Mouse (Mus musculus): ENCODE results near the gene Gm26566. TPM values are rescaled to one million over a fixed set of nuclear protein-coding genes. Genes with fewer than 3 reads are reported as not detected.
A peak's percentile ranks its signal among the peaks of the same experiment; 100 is the strongest.

Gm26566 gene
- polyA plus RNA-seq, 1 experiment = not detected

DNA sequence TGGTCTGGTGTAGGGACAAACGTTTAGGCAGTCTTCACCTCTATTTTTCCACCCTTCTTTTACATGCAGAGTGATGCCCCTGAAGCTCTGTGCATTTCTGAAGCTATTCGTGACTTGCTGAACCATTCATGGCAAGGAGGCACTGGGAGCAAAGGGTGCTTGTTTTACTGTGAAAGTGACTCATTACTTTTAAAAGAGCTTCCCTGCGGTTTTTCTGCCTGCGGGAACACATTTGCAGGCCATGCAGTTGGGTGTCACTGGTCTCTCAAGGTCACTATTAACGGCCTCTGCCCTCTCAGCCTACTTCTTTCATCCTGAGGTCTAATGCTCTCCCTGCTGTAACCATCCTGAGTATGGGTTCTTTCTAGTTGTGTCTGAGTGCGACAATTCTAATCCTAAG lies 24.5 kb upstream of the Gm26566 start:
- H3K4me3 ChIP-seq (ENCODE audit: insufficient read depth, low read length) = no peak overlapping the region
- H3K4me1 ChIP-seq (ENCODE audit: control insufficient read depth, insufficient read depth, low read length) = no peaks in the 10 kb centered on the region
- no peak for TF ChIP-seq POLR2A (IDR thresholded peaks at IDR 0.05; ENCODE audit: low read depth, low read length)
- no peak for TF ChIP-seq CTCF (IDR thresholded peaks at IDR 0.05; ENCODE audit: borderline replicate concordance, insufficient read depth, low read length)
- no peak overlapping the region for H3K27ac ChIP-seq (ENCODE audit: insufficient read depth, low read length)

DNA sequence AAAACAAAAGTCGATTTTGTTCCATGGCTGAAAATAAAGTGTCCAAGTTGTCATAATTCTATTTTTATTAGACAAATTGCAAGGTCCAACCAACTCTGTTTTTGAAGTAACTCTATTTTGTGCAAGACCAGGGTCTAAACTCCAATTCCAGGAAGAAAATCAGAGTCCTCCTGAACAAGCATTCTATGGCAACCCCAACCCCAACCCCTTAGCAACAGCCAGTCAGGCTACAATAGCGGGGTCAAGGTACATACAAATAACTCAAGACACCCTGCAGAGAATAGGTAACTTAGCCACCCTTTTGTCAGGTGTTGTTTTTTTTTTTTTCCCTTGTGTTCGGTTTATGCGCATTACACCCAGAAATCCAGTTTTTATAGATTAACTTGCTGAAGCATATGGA lies 23.9 kb upstream of the Gm26566 start:
- no peak overlapping the region for H3K4me3 ChIP-seq (ENCODE audit: insufficient read depth, low read length)
- H3K4me1 ChIP-seq (ENCODE audit: control insufficient read depth, insufficient read depth, low read length) = no peaks in the 10 kb centered on the region
- TF ChIP-seq CTCF (IDR thresholded peaks at IDR 0.05; ENCODE audit: borderline replicate concordance, insufficient read depth, low read length) = no peak
- no peak for TF ChIP-seq POLR2A (IDR thresholded peaks at IDR 0.05; ENCODE audit: low read depth, low read length)

DNA sequence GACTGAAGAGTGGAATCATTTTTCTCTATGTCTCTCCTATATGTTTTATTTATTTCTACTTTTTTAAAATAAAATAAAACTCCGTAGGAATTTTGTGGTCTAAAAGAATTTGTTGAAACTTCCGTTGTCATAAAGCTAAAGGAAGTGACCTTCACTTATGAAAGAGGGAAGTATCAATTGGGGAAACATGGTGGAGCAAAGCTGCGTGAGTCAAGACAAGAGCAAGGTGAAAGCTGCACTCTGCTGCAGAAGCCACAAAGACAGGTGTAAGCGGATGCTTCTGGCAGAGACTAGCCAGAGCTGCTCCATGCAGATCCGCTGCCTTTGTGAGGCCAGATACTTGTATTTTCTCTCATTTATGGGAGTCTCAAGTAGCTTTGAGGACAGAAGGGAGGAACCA lies 22.8 kb upstream of the Gm26566 start:
- Histone ChIP-seq H3K27ac (ENCODE audit: insufficient read depth, low read length) (no peak overlapping the region), H3K4me1 (ENCODE audit: control insufficient read depth, insufficient read depth, low read length) (no peaks in the 10 kb centered on the region), H3K4me3 (ENCODE audit: insufficient read depth, low read length) (no peak overlapping the region)
- TF ChIP-seq POLR2A (IDR thresholded peaks at IDR 0.05; ENCODE audit: low read depth, low read length) = no peak
- no peak for TF ChIP-seq CTCF (IDR thresholded peaks at IDR 0.05; ENCODE audit: borderline replicate concordance, insufficient read depth, low read length)

More for the DNA sequence above, 23.9 kb upstream of the Gm26566 start:
- no peak overlapping the region for H3K27ac ChIP-seq (ENCODE audit: insufficient read depth, low read length)

DNA sequence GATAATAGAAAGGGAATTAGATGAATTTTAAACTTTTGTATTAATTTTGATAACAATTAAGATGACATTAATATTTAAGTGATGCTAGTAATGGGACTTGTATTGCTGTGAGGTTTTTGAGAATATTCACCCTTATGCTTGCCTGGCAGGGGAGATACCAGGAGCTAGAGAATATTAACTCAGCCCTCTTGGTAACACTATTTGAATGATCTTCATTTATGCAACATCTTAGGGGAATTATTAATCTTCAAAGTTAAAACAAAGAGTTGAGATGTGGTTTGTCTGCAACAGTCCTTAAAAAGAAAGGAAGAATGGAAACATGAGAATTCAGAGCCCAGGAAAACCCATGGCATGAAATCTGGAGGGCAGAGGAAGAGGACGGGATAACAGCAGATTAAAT lies 22.3 kb upstream of the Gm26566 start:
- TF ChIP-seq POLR2A (IDR thresholded peaks at IDR 0.05; ENCODE audit: low read depth, low read length) (no peak), CTCF (IDR thresholded peaks at IDR 0.05; ENCODE audit: borderline replicate concordance, insufficient read depth, low read length) (no peak)
- Histone ChIP-seq H3K27ac (ENCODE audit: insufficient read depth, low read length) (no peak overlapping the region), H3K4me1 (ENCODE audit: control insufficient read depth, insufficient read depth, low read length) (no peaks in the 10 kb centered on the region), H3K4me3 (ENCODE audit: insufficient read depth, low read length) (no peak overlapping the region)

DNA sequence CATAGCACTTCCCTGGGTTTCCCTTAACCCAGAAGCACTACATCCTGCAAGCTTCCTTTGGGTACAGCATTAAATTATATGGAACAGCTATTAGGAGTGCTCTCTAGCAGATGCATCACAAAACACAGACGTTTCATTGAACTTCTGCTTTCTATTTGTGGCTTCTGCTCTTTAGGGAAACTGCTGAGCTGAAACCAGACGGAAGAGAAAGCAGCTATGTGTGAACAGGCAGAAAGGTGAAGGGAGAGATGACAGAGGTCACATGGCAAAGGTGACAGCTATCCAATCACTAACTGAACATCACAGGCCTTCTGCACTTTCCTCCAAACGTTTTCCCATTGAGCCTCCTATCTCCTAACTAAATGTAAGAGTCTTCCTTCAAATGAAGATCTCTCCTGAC lies 15.7 kb upstream of the Gm26566 start:
- no peak for TF ChIP-seq CTCF (IDR thresholded peaks at IDR 0.05; ENCODE audit: borderline replicate concordance, insufficient read depth, low read length)
- H3K27ac ChIP-seq (ENCODE audit: insufficient read depth, low read length) = no peak overlapping the region
- H3K4me1 ChIP-seq (ENCODE audit: control insufficient read depth, insufficient read depth, low read length) = no peaks in the 10 kb centered on the region
- H3K4me3 ChIP-seq (ENCODE audit: insufficient read depth, low read length) = no peak overlapping the region

DNA sequence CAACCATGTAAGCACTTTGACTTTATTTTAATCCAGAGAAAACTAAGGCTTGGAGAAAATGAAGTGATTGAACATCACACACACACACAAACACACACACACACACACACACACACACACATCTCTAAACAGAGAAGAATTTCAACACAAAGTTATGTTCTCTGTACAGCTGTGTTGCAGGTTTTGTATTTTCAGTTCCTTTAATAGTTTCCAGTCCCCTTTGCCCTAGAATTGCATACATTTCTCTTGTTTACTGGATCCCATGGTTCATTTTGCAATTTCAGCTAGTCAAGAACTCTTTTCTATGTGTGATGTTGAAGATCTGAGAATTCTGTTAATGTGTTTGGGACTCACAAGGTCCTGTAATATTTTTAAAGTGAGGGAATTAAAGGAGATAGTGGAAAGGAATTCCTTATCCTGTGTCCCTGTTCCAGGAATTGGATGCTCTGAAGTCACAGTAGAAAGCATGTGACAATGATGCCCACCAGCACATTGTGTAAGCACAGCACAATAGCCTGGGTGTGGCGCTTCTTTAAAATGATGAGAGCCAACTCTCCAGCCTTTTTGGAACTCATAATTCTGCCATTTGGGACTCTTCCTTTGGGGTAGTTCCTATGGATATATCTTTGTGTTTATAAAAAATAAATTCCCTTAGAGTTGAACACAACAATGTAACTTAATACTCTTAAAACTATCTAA lies 14.3 kb upstream of the Gm26566 start:
- H3K4me3 ChIP-seq (ENCODE audit: insufficient read depth, low read length) = no peak overlapping the region
- TF ChIP-seq CTCF (IDR thresholded peaks at IDR 0.05; ENCODE audit: borderline replicate concordance, insufficient read depth, low read length) (no peak), POLR2A (IDR thresholded peaks at IDR 0.05; ENCODE audit: low read depth, low read length) (no peak)
- no peak overlapping the region for H3K27ac ChIP-seq (ENCODE audit: insufficient read depth, low read length)
- H3K4me1 ChIP-seq (ENCODE audit: control insufficient read depth, insufficient read depth, low read length) = no peaks in the 10 kb centered on the region

DNA sequence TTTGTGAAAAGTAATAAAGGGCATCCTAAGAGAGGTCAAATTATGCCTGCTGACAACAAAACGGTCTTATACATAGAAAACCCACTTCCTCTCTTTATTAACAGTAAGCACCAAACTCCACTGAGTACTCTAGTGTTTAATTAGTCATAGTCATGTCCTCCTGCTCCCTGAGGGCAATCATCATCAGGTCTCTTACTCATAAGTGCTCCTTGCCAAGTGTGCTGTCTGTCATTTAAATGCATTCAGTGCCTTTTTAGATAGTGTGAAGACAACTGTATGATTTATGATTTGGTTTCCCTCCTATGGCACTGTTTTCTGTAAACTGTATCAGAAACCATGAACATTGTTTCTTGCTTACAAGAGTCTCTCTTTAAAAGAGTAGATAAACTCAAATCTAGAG lies 7.3 kb upstream of the Gm26566 start:
- Histone ChIP-seq H3K4me1 (ENCODE audit: control insufficient read depth, insufficient read depth, low read length) (no peaks in the 10 kb centered on the region; the same call in 1 of the 2 replicates), H3K27ac (ENCODE audit: insufficient read depth, low read length) (no peak overlapping the region), H3K4me3 (ENCODE audit: insufficient read depth, low read length) (no peak overlapping the region)
- TF ChIP-seq POLR2A (IDR thresholded peaks at IDR 0.05; ENCODE audit: low read depth, low read length) (no peak), CTCF (IDR thresholded peaks at IDR 0.05; ENCODE audit: borderline replicate concordance, insufficient read depth, low read length) (no peak)

DNA sequence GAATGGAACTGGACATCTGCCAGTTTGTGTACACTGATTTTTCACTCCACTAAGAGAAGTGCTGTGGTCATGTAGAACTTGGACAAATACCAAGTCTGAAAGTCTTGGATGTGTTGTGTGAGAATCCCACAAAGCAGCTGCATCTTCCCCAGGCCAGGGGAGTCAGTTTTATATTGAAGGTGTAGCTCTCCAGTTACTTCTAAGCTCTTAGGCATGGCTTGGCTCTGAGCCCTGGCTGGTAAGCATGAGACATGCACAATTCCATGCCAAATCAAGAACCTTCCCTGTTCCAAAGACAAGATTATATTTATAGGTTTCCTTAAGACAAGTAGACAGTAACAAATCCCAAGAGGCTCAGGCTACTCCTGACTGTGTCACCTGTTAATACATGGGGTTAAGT lies 6.5 kb upstream of the Gm26566 start:
- TF ChIP-seq CTCF (IDR thresholded peaks at IDR 0.05; ENCODE audit: borderline replicate concordance, insufficient read depth, low read length) (no peak), POLR2A (IDR thresholded peaks at IDR 0.05; ENCODE audit: low read depth, low read length) (no peak)
- Histone ChIP-seq H3K4me3 (ENCODE audit: insufficient read depth, low read length) (no peak overlapping the region), H3K27ac (ENCODE audit: insufficient read depth, low read length) (no peak overlapping the region), H3K4me1 (ENCODE audit: control insufficient read depth, insufficient read depth, low read length) (no peaks in the 10 kb centered on the region; the same call in 1 of the 2 replicates)

DNA sequence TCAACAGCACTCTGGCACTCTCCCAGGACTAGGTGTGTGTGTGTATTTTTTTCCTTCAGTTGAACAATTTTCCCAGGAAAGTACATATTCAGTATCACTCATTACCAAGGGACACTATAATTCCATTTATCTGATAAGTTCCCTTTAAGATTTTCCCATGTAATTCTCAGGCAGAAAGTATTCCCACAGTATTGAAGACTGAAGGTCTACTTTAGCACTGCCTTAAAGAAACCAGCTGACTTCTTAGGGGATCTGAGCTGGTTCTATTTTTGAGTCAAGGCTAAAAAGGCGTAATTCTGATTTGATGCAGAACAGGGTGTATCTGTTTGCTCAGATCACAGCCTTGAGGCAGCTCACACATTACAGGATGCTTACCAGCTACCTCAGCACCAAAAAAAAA lies 2.9 kb upstream of the Gm26566 start:
- peak overlapping the region; percentile 69 for H3K4me3 ChIP-seq (ENCODE audit: insufficient read depth, low read length)
- H3K4me1 ChIP-seq (ENCODE audit: control insufficient read depth, insufficient read depth, low read length) = peaks cover 3% of the 10 kb centered on the region
- TF ChIP-seq POLR2A (IDR thresholded peaks at IDR 0.05; ENCODE audit: low read depth, low read length) (no peak), CTCF (IDR thresholded peaks at IDR 0.05; ENCODE audit: borderline replicate concordance, insufficient read depth, low read length) (no peak)
- no peak overlapping the region for H3K27ac ChIP-seq (ENCODE audit: insufficient read depth, low read length)

DNA sequence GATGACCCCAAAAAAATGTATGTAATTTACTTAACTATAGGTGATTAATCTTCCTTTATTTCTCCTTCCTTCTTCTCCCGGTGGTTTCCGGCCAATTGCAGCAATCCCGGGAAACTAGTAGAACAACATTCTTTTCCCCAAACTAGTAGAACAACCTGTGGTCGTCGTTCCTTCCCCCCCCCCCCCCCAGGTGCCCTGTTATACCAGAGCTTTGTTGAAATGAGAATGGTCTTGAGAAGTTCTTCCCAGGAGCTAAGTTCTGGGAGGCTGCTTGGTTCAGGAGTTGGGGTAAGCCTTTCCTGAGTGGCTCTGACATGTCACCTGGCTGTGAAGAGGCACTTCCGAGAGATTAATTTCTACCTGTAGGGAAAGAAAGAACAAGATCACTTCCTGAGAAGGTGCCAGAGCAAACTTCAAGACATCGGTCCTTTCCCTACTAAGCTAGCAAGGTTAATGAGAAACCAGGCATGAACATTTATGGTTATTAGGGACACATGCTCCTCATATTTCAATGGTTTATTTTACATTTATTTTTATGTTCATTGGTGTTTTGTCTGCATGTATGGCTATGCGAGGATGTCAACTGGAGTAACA lies 2.0 kb downstream of the Gm26566 start:
- Histone ChIP-seq H3K4me1 (ENCODE audit: control insufficient read depth, insufficient read depth, low read length) (peaks cover 3% of the 10 kb centered on the region; the same call in 1 of the 2 replicates), H3K27ac (ENCODE audit: insufficient read depth, low read length) (no peak overlapping the region), H3K4me3 (ENCODE audit: insufficient read depth, low read length) (no peak overlapping the region)
- TF ChIP-seq CTCF (IDR thresholded peaks at IDR 0.05; ENCODE audit: borderline replicate concordance, insufficient read depth, low read length) (no peak), POLR2A (IDR thresholded peaks at IDR 0.05; ENCODE audit: low read depth, low read length) (no peak)

Measured in embryonic fibroblast, embryonic 13.5 days (primary cell).